Mouse (Mus musculus): ENCODE measurements around the gene Fgf11.

- TF ChIP-seq TAL1 (conservative IDR thresholded peaks at IDR 0.05; ENCODE audit: low read depth, low read length) = no peak
- no peak for TF ChIP-seq POLR2AphosphoS5 (IDR thresholded peaks at IDR 0.05; ENCODE audit: insufficient replicate concordance, low read depth, low read length)
- TF ChIP-seq CTCF (IDR thresholded peaks at IDR 0.05; ENCODE audit: low read depth, low read length) = no peak
- no peak for TF ChIP-seq GATA1 (IDR thresholded peaks at IDR 0.05; ENCODE audit: borderline replicate concordance, low read length)
- TF ChIP-seq GATA2 (IDR thresholded peaks at IDR 0.05; ENCODE audit: borderline replicate concordance, low read depth, low read length) = no peak
Measured at GRCm38 (mm10) chr11:69849884-69850283, 48.2 kb upstream of the Fgf11 start.

Measured in G1E (cell line).